Mouse (Mus musculus) testis, adult 2 months (tissue): ENCODE measurements around the gene Plekha7. TPM values are rescaled to one million over a fixed set of nuclear protein-coding genes. Genes with fewer than 3 reads are reported as not detected.

Source experiments
- H3K27ac ChIP-seq: fragments of 200-500 bp; 2 replicates; pipeline ENCODE4 v1.5.1; 2012; ENCODE audit warnings: low read depth, low read length; ENCODE audit not compliant: control insufficient read depth, insufficient read depth
- H3K27me3 ChIP-seq: fragments of 200-500 bp; 2 replicates; pipeline ENCODE4 v1.6.1; 2012; ENCODE audit warnings: mild to moderate bottlenecking, low read length, moderate library complexity; ENCODE audit not compliant: control insufficient read depth, insufficient read depth
- H3K36me3 ChIP-seq: fragments of 200-500 bp; 2 replicates; pipeline ENCODE4 v1.6.1; 2012; ENCODE audit warnings: mild to moderate bottlenecking, low read length; ENCODE audit not compliant: control insufficient read depth, insufficient read depth
- H3K4me1 ChIP-seq: fragments of 200-500 bp; 2 replicates; pipeline ENCODE4 v1.6.1; 2012; ENCODE audit warnings: low read length; ENCODE audit not compliant: control insufficient read depth, insufficient read depth
- H3K4me3 ChIP-seq: fragments of 200-500 bp; 2 replicates; pipeline ENCODE4 v1.5.1; 2012; ENCODE audit warnings: low read depth, mild to moderate bottlenecking, low read length, moderate library complexity, mixed read lengths; ENCODE audit not compliant: control insufficient read depth
- CTCF ChIP-seq: fragments of 200-500 bp; IDR thresholded peaks from 2 replicates; pipeline ENCODE4 v1.5.1; 2012; ENCODE audit warnings: low read depth, mild to moderate bottlenecking, inconsistent platforms, low read length, moderate library complexity; ENCODE audit not compliant: control insufficient read depth, insufficient read depth, insufficient replicate concordance
- POLR2A ChIP-seq: fragments of 200-500 bp; IDR thresholded peaks from 2 replicates; pipeline ENCODE4 v1.6.1; 2012; ENCODE audit warnings: low read depth, mild to moderate bottlenecking, inconsistent platforms, low read length, moderate library complexity; ENCODE audit not compliant: control insufficient read depth
- polyA plus RNA-seq: library from polyadenylated mRNA; depleted of rRNA; stranded (reverse); fragments of >200 nt; gene quantifications from 2 replicates; pipeline ENCODE4 v1.2.3, GENCODE M21; 2012

Plekha7 gene
- polyA plus RNA-seq, 1 experiment = 6.0 TPM

GRCm38 (mm10) chr7:116191138-116191537, 117.0 kb downstream of the Plekha7 start:
- no peaks in the 10 kb centered on the region for H3K4me1 ChIP-seq
- TF ChIP-seq CTCF (no peak), POLR2A (no peak)

GRCm38 (mm10) chr7:116189708-116190107, 118.5 kb downstream of the Plekha7 start:
- H3K4me1 ChIP-seq = no peaks in the 10 kb centered on the region
- H3K27me3 ChIP-seq = no peaks in the 10 kb centered on the region
- no peak overlapping the region for H3K27ac ChIP-seq
- TF ChIP-seq POLR2A (no peak), CTCF (no peak)
- H3K36me3 ChIP-seq = no peaks in the 10 kb centered on the region
- no peak overlapping the region for H3K4me3 ChIP-seq

More at GRCm38 (mm10) chr7:116191138-116191537, 117.0 kb downstream of the Plekha7 start:
- Histone ChIP-seq H3K4me3 (no peak overlapping the region), H3K27me3 (no peaks in the 10 kb centered on the region), H3K27ac (no peak overlapping the region), H3K36me3 (no peaks in the 10 kb centered on the region)

- H3K4me3 ChIP-seq = no peak overlapping the region
- H3K27ac ChIP-seq = no peak overlapping the region
- no peaks in the 10 kb centered on the region for H3K27me3 ChIP-seq
- no peak for TF ChIP-seq POLR2A
- no peak for TF ChIP-seq CTCF
- H3K36me3 ChIP-seq = no peaks in the 10 kb centered on the region
- H3K4me1 ChIP-seq = no peaks in the 10 kb centered on the region
These were observed 119.8 kb downstream of the Plekha7 start for GRCm38 (mm10) chr7:116188391-116188790.

- H3K4me1 ChIP-seq = no peaks in the 10 kb centered on the region
- no peak for TF ChIP-seq CTCF
- no peak overlapping the region for H3K27ac ChIP-seq
- H3K36me3 ChIP-seq = no peaks in the 10 kb centered on the region
- no peak overlapping the region for H3K4me3 ChIP-seq
- no peaks in the 10 kb centered on the region for H3K27me3 ChIP-seq
These were observed 120.7 kb downstream of the Plekha7 start for GRCm38 (mm10) chr7:116187521-116187920.

- Histone ChIP-seq H3K27me3 (no peaks in the 10 kb centered on the region), H3K36me3 (no peaks in the 10 kb centered on the region), H3K4me3 (no peak overlapping the region), H3K4me1 (no peaks in the 10 kb centered on the region), H3K27ac (no peak overlapping the region)
- no peak for TF ChIP-seq CTCF
- no peak for TF ChIP-seq POLR2A
These were observed 121.3 kb downstream of the Plekha7 start for GRCm38 (mm10) chr7:116186847-116187246.

DNA sequence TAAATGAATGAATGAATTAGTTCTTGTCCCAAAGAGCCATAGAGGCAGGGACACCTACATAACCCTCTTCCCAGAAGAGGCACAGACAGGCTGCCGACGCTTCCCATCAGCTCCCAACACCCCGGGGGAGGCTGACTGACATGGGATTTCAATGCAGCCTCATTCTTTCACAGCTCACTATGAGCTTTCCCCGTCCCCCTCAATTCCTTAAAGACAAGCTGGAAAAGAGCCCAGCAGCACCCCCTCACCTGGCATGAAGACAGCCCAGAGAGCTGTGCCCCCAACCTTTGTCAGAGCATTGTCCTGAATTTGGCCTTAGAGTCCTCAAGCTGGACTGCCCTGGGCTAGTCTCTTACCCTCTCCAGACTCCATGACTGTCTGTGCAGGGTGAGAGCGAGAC, 122.0 kb downstream of the Plekha7 start:
- TF ChIP-seq POLR2A = no peak
- TF ChIP-seq CTCF = no peak
- Histone ChIP-seq H3K27ac (no peak overlapping the region), H3K4me1 (no peaks in the 10 kb centered on the region), H3K36me3 (no peaks in the 10 kb centered on the region), H3K27me3 (no peaks in the 10 kb centered on the region), H3K4me3 (no peak overlapping the region)

- Histone ChIP-seq H3K4me3 (no peak overlapping the region), H3K27ac (no peak overlapping the region), H3K4me1 (no peaks in the 10 kb centered on the region)
These were observed 123.7 kb downstream of the Plekha7 start for GRCm38 (mm10) chr7:116184358-116185057.

DNA sequence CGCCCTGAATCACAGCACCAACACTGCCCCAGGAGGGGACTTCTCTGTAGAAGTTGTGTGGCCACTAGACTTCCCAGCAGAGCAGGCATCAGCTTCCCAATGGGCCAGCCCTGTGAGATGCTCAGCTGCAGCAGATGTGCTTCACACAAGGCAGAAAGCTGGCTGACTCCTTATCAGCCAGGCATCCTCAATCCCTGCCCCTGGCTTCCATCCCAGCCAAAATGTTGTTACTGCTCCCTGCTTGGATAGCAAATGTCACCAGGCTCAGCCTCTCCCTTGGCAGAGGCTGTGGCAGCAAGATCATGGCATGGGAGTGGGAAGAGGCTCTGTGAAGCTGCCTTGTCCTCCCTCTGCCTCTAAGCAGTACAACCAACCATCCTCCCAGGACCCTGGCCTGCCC, 125.7 kb downstream of the Plekha7 start:
- Histone ChIP-seq H3K27ac (no peak overlapping the region), H3K27me3 (no peaks in the 10 kb centered on the region), H3K36me3 (no peaks in the 10 kb centered on the region)

More at GRCm38 (mm10) chr7:116184358-116185057, 123.7 kb downstream of the Plekha7 start:
- H3K36me3 ChIP-seq = no peaks in the 10 kb centered on the region
- TF ChIP-seq CTCF (no peak), POLR2A (no peak)
- no peaks in the 10 kb centered on the region for H3K27me3 ChIP-seq

More for the DNA sequence above, 125.7 kb downstream of the Plekha7 start:
- Histone ChIP-seq H3K4me3 (no peak overlapping the region), H3K4me1 (no peaks in the 10 kb centered on the region)
- TF ChIP-seq POLR2A (no peak), CTCF (no peak)
